Mouse (Mus musculus) brain, embryonic 14.5 days (tissue): ENCODE measurements around the gene Nutf2-ps1. TPM values are rescaled to one million over a fixed set of nuclear protein-coding genes. Genes with fewer than 3 reads are reported as not detected.

Source experiments
- DNase-seq: peaks from one replicate; pipeline ENCODE4 v3.0.0-alpha.2; 2011; ENCODE audit warnings: low read depth
- CTCF ChIP-seq: fragments of 200-500 bp; IDR thresholded peaks from 2 replicates; pipeline ENCODE4 v1.5.1; 2012; ENCODE audit warnings: inconsistent platforms, mild to moderate bottlenecking, moderate library complexity, borderline replicate concordance; ENCODE audit not compliant: insufficient read depth, insufficient read length; ENCODE audit errors: extremely low read depth
- POLR2A ChIP-seq: fragments of 200-500 bp; IDR thresholded peaks from 2 replicates; pipeline ENCODE4 v1.6.1; 2012; ENCODE audit warnings: mild to moderate bottlenecking, inconsistent platforms, borderline replicate concordance; ENCODE audit not compliant: poor library complexity, insufficient read depth, insufficient read length, severe bottlenecking; ENCODE audit errors: extremely low read depth
- polyA plus RNA-seq: library from polyadenylated mRNA; depleted of rRNA; stranded (reverse); fragments of >200 nt; gene quantifications from 2 replicates; pipeline ENCODE4 v1.2.3, GENCODE M21; 2012; rRNA removed

Nutf2-ps1 gene
- polyA plus RNA-seq, 1 experiment: 51.5 TPM

DNA sequence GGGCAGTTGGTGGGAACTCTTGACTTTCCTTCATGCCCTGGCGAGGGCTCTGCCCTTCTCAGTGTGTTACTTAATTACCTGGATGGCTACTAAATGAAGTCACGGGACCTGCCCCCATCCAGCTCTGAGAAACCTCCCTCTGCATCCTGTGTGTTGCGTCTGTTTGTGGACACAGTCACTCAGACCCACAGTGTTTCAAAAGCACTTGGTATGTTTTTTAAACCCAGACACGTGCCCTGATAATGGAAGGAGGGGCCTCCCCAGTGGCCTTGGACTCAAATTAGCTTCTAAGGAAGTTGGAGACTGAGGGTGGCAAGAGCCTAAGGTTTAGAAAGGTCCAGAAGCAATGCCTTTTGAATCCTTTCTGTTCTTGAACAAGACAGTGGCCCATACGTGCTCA lies 50.1 kb downstream of the Nutf2-ps1 start:
- no peak for TF ChIP-seq CTCF
- no peak for TF ChIP-seq POLR2A
- DNase-seq: no peak

Other genes with a start within 250 kb of the Nutf2-ps1 start
- gene Gm10197, start 217.3 kb downstream of the Nutf2-ps1 start, polyA plus RNA-seq: not detected in 2 replicates
- 21.6 and 27.3 TPM in 2 replicates for gene Smndc1, start 198.5 kb downstream of the Nutf2-ps1 start, polyA plus RNA-seq
- 2.3 and 2.5 TPM in 2 replicates for gene Dusp5, start 60.0 kb downstream of the Nutf2-ps1 start, polyA plus RNA-seq
- 28.8 and 42.8 TPM in 2 replicates for gene Smc3, start 11.3 kb upstream of the Nutf2-ps1 start, polyA plus RNA-seq
- 1.5 and 3.8 TPM in 2 replicates for gene Rbm20, start 88.2 kb upstream of the Nutf2-ps1 start, polyA plus RNA-seq